Mouse (Mus musculus) limb, embryonic 12.5 days (tissue): ENCODE data around the gene Gps2. TPM values are rescaled to one million over a fixed set of nuclear protein-coding genes. Genes with fewer than 3 reads are reported as not detected.

ENCODE experiments used
- ATAC-seq: fragments of 200-750 bp; cut with Nextera tagmentation; 2 replicates; pipeline ENCODE4 v1.8.0; 2017; ENCODE audit warnings: low read depth, moderate TSS enrichment; ENCODE audit not compliant: insufficient number of reproducible peaks, insufficient read depth, low FRiP score, low TSS enrichment
- H3K27ac ChIP-seq: fragments of 300-500 bp; sonication (generic); 2 replicates; pipeline ENCODE4 v1.5.1; 2016; ENCODE audit warnings: mild to moderate bottlenecking, moderate library complexity
- H3K27me3 ChIP-seq: fragments of 300-500 bp; sonication (generic); 2 replicates; pipeline ENCODE4 v1.6.1; 2016; ENCODE audit warnings: mild to moderate bottlenecking, moderate library complexity
- H3K36me3 ChIP-seq: fragments of 300-500 bp; sonication (generic); 2 replicates; pipeline ENCODE4 v1.6.1; 2016; ENCODE audit warnings: mild to moderate bottlenecking, moderate library complexity
- H3K4me1 ChIP-seq: fragments of 300-500 bp; sonication (generic); replicated peaks from 2 replicates; pipeline ENCODE4 v1.6.1; 2016
- H3K4me2 ChIP-seq: fragments of 300-500 bp; sonication (generic); 2 replicates; pipeline ENCODE4 v1.6.1; 2016; ENCODE audit warnings: mild to moderate bottlenecking, moderate library complexity
- H3K4me3 ChIP-seq: fragments of 300-500 bp; sonication (generic); replicated peaks from 2 replicates; pipeline ENCODE4 v1.5.1; 2016; ENCODE audit warnings: mild to moderate bottlenecking
- H3K9ac ChIP-seq: fragments of 300-500 bp; sonication (generic); replicated peaks from 2 replicates; pipeline ENCODE4 v1.6.1; 2016; ENCODE audit warnings: mild to moderate bottlenecking, moderate library complexity
- H3K9me3 ChIP-seq: fragments of 300-500 bp; sonication (generic); 2 replicates; pipeline ENCODE4 v1.6.1; 2016; ENCODE audit warnings: mild to moderate bottlenecking, moderate library complexity
- WGBS: fragments of 180-500 bp; shearing (Covaris S2); methylation state at CpG from one replicate; pipeline ENCODE4 v1.1.7; 2016; 5-methylcytosine and 5-hydroxymethylcytosine counted together
- polyA plus RNA-seq: library from polyadenylated mRNA; unstranded; fragments of >200 nt; fragmentation: Nextera tagmentation; extraction: Ambion mirVana; gene quantifications from 2 replicates; pipeline ENCODE4 v1.2.1, GENCODE M21; 2016

Gene Gps2
- polyA plus RNA-seq, 1 experiment from 2014 or later: 92.0 TPM

DNA sequence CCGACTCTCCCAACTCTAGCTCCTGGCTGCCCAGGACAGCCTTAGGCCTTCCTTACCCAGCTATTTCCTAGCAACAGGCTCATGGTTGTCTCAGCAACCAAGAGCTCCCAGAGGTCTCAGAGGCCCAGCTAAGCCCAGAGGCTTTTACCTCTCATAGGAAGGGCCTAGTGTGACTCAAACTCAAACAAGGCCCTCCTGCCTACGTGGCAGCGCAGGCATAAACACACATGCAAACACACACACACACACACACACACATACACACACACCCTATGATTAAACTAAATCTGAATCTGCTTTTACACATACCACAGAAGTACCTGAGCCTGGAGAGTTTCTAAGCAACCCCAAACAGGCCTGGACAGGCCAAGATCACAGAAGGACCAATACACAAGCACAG is 35.3 kb upstream of the Gps2 start:
- H3K27me3 ChIP-seq: no peaks in the 10 kb centered on the region
- no peak overlapping the region for H3K4me3 ChIP-seq
- WGBS: 89% methylated on average over 3 of the region's 3 CpGs
- no peak overlapping the region for H3K27ac ChIP-seq
- no peak overlapping the region for H3K9ac ChIP-seq
- no peak for ATAC-seq
- no peaks in the 10 kb centered on the region for H3K36me3 ChIP-seq
- H3K9me3 ChIP-seq: no peaks in the 10 kb centered on the region
- H3K4me1 ChIP-seq: peaks cover 43% of the 10 kb centered on the region
- H3K4me2 ChIP-seq: no peak overlapping the region

DNA sequence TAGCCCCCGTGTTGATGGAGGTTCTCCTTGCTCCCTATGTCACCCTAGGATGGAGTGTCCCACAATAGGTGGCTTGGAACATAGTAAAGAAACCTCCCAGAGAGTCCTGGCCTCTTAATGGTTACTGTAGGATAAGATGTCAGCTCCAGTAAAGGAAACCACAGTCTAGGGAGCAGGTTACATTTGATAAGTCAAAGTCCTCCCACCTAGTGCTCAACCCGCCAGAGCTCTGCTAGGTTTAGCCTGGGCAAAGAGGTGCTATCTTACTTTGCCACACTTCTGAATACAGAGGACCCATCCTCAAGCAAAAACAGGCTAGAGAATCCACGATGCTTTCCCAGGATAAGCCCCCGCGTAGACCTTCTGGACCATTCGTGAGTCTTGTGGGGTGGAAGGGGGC is 34.7 kb upstream of the Gps2 start:
- Histone ChIP-seq H3K9me3 (no peaks in the 10 kb centered on the region), H3K27me3 (no peaks in the 10 kb centered on the region), H3K27ac (no peak overlapping the region), H3K36me3 (no peaks in the 10 kb centered on the region), H3K4me1 (peaks cover 43% of the 10 kb centered on the region), H3K4me3 (no peak overlapping the region), H3K4me2 (peak overlapping the region; percentile 82), H3K9ac (0 out of 2 replicates have a peak overlapping the region, but pooled peaks have one; percentile 18)
- WGBS: 92% methylated on average over 6 of the region's 6 CpGs
- no peak for ATAC-seq

DNA sequence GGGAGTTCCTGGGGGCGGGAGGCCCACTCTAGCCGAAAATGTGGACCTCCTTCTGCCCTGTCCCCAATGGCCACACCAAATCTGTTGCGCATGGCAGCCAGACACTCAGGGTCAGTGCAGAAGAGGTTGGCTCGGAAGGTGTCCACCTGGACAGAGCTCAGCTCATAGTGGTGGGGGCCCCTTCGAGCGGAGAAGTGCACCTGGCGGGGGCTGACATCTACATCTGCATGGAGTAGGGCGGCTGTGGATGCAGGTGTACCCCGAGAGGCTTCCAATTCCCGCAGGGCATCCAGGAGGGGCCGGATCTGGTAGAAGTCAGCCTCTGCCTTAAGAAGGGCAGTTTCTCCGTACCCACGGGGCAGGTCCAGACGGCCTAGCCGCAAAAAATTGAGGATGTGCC is 34.0 kb upstream of the Gps2 start:
- Histone ChIP-seq H3K4me3 (peak overlapping the region; percentile 55), H3K9me3 (no peaks in the 10 kb centered on the region), H3K4me2 (peak overlapping the region; percentile 82), H3K9ac (peak overlapping the region; percentile 67), H3K4me1 (peaks cover 43% of the 10 kb centered on the region), H3K36me3 (no peaks in the 10 kb centered on the region), H3K27ac (no peak overlapping the region; the same call in 1 of the 2 replicates), H3K27me3 (no peaks in the 10 kb centered on the region)
- ATAC-seq: no peak
- WGBS: 53% methylated on average over 15 of the region's 15 CpGs

DNA sequence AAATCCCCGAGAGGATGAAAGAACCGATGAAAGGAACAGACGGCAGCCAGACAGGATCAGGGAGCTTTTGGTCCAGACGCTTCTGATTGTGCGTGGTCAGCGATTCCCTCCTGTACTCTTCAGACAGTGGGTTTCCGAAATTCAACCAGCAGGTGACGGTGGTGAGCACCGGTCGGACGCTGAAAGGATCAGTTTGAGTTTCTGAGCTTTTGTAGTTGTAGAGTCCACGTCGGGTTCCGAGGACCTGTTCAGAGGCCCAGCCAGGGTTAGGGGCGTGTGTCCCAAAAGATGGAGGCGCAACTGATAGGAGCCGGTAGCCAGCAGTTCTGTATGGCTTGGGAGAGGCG is 33.2 kb upstream of the Gps2 start:
- Histone ChIP-seq H3K4me3 (peak overlapping the region; percentile 55), H3K4me2 (peak overlapping the region; percentile 82), H3K27ac (peak overlapping the region; percentile 90), H3K9ac (peak overlapping the region; percentile 67), H3K4me1 (peaks cover 43% of the 10 kb centered on the region), H3K36me3 (no peaks in the 10 kb centered on the region), H3K9me3 (no peaks in the 10 kb centered on the region), H3K27me3 (no peaks in the 10 kb centered on the region)
- WGBS: under 1% methylated on average over 18 of the region's 18 CpGs
- ATAC-seq: peak; percentile 40

DNA sequence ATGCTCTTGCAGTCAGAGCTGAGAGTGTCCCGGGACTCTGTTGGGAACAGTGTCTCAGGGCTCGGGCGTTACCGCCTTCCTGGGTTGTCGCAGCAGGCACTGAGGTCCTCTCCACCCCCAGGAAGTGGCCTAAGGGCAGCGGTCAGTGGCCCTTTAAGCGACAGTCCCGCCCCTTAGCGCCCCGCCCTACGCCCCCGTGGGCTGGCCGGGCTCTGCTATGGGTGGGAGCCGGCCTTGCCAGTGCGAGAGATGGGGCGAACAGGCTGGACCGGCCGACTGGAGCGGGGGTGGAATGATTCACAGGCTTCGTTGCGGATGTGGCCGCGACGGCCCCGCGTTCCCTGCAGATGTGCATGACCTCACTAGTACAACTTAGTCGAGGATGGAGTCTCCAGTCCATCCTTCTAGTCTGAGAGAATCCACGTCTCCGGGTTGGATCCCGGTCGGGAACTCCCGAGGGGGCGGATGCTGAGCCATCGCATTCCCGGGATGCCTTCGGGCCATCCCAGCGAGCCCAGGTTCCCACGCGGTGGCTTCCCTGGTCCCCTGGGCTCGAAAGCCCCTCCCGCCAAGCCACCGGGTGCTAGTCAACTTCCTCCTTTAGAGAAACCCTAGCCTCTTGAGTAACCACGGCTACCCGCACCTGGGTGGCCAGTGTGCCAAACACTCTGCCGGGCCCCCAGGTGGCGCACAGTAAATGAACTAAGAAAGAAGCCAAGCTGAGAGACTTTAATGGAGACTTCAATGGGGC is 32.7 kb upstream of the Gps2 start, which contains the start of gene Kctd11:
Kctd11 (minus strand) TSS at position 554 of the 751 bp plus-strand sequence.
- peak within 1 kb of the TSS; percentile 67 for H3K9ac ChIP-seq
- H3K4me2 ChIP-seq: peak within 1 kb of the TSS; percentile 82
- H3K27me3 ChIP-seq: no peaks in the 10 kb centered on the region
- ATAC-seq: peak; percentile 73
- H3K36me3 ChIP-seq: no peaks in the 10 kb centered on the region
- peak within 1 kb of the TSS; percentile 90 for H3K27ac ChIP-seq
- H3K4me3 ChIP-seq: peak within 1 kb of the TSS; percentile 55
- H3K9me3 ChIP-seq: no peaks in the 10 kb centered on the region
- peaks cover 38% of the 10 kb centered on the region for H3K4me1 ChIP-seq
- under 1% methylated on average over 46 of the region's 46 CpGs for WGBS

DNA sequence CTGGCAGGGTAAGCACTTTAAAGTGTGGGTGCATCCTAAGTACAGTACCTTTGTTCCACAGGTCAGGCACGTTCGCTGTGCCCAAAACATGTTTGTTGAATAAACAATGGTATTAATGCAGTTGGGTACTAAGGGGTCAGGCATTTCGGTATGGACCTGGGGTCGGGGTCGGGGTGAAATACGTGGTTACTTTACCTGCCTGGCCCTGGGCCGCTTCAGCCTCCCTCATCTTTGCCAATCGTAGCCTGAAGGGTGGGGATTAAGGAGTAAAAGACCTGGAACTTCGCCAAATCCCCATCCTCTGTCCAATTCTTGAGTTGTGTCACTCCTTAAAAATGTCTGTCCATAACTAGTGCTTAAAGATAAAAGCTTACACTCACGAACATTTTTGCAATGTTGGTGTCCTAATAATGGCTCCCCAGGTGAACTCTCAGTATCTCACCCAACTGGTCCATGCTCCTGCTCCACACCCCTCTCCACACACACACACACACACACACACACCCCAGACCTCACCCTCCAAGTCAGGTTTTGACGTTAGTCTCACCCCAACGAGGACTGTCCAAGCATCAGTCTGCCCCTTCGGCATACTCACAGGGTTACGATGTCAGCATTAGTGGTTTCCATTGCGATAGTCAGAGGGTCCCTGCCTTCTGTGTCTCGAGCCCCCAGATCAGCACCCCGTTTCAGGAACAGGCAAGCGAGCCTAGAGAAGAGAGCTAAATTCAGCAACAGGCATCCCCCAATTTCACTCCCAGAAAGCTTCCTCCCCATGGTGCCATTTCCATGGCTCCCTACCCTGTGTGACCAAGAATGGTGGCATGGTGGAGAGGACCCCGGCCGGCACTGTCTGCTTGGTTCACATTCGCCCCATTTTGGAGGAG is 31.7 kb upstream of the Gps2 start:
- Histone ChIP-seq H3K27me3 (no peaks in the 10 kb centered on the region), H3K4me2 (peak overlapping the region; percentile 82), H3K9me3 (no peaks in the 10 kb centered on the region), H3K4me1 (peaks cover 34% of the 10 kb centered on the region), H3K9ac (peak overlapping the region; percentile 67), H3K27ac (peak overlapping the region; percentile 90), H3K36me3 (no peaks in the 10 kb centered on the region), H3K4me3 (peak overlapping the region; percentile 55)
- WGBS: 64% methylated on average over 21 of the region's 21 CpGs
- ATAC-seq: no peak

DNA sequence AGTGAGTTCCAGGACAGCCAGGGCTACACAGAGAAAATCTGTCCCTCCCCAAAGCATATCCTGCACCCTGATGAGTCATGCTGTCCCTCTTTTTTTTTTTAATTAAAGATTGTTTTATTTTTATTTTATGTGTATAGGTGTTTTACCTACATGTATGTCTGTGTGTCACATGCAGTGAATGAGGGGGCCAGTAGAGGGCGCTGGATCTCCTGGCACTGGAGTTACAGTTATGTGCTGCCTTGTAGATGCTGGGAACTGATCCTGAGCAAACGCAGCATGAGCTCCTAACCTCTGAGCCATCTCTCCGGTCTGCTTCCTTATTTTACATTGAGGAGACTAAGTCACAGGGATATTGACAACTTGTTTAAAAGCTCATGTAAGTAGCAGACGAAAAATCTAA is 30.6 kb upstream of the Gps2 start:
- Histone ChIP-seq H3K27ac (no peak overlapping the region), H3K4me2 (no peak overlapping the region), H3K27me3 (no peaks in the 10 kb centered on the region), H3K4me3 (no peak overlapping the region), H3K4me1 (peaks cover 31% of the 10 kb centered on the region), H3K9ac (no peak overlapping the region), H3K36me3 (no peaks in the 10 kb centered on the region), H3K9me3 (no peaks in the 10 kb centered on the region)
- no peak for ATAC-seq
- WGBS: 64% methylated on average over 4 of the region's 4 CpGs

DNA sequence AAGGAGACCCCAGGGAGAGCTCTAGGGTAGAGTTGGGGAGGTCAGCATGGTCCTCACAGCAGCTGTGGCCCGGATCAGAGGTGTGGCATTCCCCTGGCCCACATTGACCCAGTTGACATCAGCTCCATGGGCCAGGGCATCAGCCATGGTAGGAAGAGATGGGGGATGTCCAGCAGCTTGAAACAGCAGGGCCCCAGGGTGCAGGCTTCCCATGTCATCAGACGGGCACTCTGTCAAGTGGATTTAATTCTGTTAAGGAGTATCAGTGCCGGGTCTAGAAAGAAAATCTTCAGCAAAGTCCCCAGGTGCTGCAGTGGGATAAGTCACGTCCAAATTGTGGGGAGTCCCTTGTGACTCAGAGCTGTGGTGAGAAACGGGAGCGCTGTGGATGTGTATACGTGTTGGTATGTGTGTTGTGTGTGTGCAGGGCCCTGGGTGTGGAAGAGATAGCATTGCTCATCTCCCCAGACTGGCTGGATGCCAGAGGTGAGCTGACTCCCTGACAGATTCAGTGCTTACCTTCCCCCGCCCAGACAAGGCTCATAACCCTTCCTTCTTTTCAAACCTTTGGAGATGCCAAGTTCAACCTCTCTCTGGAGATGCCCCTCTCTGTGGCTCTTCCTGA is 30.0 kb upstream of the Gps2 start:
- no peak overlapping the region for H3K4me3 ChIP-seq
- no peaks in the 10 kb centered on the region for H3K36me3 ChIP-seq
- WGBS: 89% methylated on average over 8 of the region's 8 CpGs
- H3K4me2 ChIP-seq: no peak overlapping the region
- H3K27me3 ChIP-seq: no peaks in the 10 kb centered on the region
- no peak for ATAC-seq
- no peak overlapping the region for H3K9ac ChIP-seq
- no peak overlapping the region for H3K27ac ChIP-seq
- H3K4me1 ChIP-seq: peaks cover 29% of the 10 kb centered on the region
- H3K9me3 ChIP-seq: no peaks in the 10 kb centered on the region

DNA sequence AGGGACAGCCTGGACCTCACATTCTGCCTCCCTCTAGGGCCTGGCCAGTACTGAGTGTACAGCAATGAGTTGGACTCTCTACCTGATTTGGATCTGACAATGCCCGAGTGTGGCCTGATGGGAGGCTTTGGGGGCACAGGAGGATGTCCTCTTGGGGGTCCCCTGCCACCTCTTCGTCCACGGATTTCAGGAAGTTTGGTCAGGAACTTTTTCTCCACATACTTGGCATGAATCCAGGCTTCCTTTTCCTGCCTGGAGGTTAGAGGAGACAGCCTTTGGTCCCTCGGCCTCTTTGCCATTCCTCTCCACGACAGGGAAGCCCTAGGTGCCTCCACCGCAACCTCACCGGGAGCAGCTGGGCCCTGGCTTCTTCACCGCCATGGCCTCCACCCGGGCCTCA is 29.4 kb upstream of the Gps2 start:
- H3K27ac ChIP-seq: no peak overlapping the region
- peaks cover 23% of the 10 kb centered on the region for H3K4me1 ChIP-seq
- H3K36me3 ChIP-seq: no peaks in the 10 kb centered on the region
- H3K27me3 ChIP-seq: no peaks in the 10 kb centered on the region
- WGBS: 79% methylated on average over 9 of the region's 9 CpGs
- H3K4me3 ChIP-seq: no peak overlapping the region
- H3K9me3 ChIP-seq: no peaks in the 10 kb centered on the region
- H3K9ac ChIP-seq: no peak overlapping the region
- ATAC-seq: no peak
- H3K4me2 ChIP-seq: no peak overlapping the region

DNA sequence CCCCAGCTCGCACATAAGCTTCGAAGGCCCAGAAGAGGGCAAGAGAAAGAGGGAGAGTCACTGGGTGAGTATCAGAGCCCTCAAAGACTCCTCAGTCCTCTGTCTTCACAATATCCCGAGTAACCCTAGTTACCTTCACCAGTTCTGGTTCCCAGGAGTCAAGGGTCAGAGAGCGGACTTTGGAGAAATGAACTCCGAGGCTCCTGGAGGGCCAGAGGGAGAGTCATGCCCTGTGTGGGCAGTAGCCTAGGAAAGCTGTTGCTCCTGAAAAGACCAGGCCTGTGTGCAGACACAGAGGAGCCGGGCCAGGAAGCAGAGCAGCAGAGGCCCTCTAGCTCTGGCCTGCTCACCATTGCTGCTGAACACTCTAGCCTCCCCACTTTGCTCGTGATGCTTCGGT is 29.0 kb upstream of the Gps2 start:
- H3K27ac ChIP-seq: no peak overlapping the region
- H3K4me1 ChIP-seq: peaks cover 20% of the 10 kb centered on the region
- H3K9me3 ChIP-seq: no peaks in the 10 kb centered on the region
- H3K27me3 ChIP-seq: no peaks in the 10 kb centered on the region
- no peak overlapping the region for H3K4me2 ChIP-seq
- 80% methylated on average over 8 of the region's 8 CpGs for WGBS
- H3K9ac ChIP-seq: no peak overlapping the region
- ATAC-seq: no peak
- H3K36me3 ChIP-seq: no peaks in the 10 kb centered on the region
- H3K4me3 ChIP-seq: no peak overlapping the region
